Mouse (Mus musculus): ENCODE results near the gene Olig3.

DNA sequence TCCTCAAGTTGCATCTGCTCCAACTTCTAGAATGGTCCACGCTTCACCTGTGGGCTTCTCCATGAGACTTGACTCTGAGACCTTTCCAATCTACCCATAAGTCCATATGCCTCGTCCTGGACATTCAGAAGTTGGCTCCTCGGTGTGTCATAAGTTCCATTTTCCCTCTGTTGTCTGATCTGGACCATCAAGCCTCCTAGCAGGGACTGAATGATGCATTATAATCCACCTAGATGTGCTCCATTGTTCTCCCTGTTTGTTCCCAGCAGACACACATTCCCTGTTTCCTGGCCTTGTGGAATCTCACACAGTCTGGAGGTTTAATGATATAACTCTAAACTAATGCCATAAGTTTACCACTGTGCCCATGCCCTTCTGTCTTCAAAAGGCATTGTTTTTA lies 50.8 kb downstream of the Olig3 start:
- TF ChIP-seq CTCF (IDR thresholded peaks at IDR 0.05; ENCODE audit: low read depth, low read length) = no peak
- no peak for TF ChIP-seq EP300 (IDR thresholded peaks at IDR 0.05; ENCODE audit: insufficient read depth, low read depth, low read length)
- no peak for TF ChIP-seq POLR2A (IDR thresholded peaks at IDR 0.05; ENCODE audit: insufficient read depth, low read length)
